Mouse (Mus musculus) induced T-regulatory cell, adult 2 months (primary cell): Measurements from ENCODE around the gene Gm6217.
"Not testable (repeated sequence)": the region's sequence is repeated elsewhere in the genome, so short reads cannot be mapped to it uniquely, and the experiment has no call there.

Experiments
- DNase-seq: peaks from one replicate; pipeline ENCODE4 v3.0.0-alpha.2; 2012; ENCODE audit warnings: low read depth

Gm6217 gene

DNA sequence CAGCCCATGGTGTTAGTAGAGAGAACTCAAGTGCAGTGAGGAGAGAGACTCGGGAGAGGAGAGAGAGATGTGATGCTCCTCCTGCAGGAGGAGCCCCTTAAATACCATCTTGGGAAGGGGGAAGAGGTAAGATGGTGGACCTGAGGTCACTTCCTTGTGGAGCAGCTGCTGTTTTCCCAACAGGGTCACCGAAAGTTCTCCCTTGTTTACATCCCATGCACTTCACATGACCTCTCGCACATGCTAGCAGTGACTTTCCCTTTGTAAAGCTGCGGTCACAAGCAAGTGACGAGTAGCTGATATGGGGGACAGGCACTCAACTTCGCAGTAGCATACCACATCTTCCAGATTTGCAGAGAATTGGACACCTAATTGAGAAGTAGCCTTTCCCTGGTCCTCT lies at the start of gene Gm6217:
Gene Gm6217 (minus strand): TSS at position 74 of the 400 bp plus-strand sequence.
- not testable (repeated sequence) for DNase-seq

DNA sequence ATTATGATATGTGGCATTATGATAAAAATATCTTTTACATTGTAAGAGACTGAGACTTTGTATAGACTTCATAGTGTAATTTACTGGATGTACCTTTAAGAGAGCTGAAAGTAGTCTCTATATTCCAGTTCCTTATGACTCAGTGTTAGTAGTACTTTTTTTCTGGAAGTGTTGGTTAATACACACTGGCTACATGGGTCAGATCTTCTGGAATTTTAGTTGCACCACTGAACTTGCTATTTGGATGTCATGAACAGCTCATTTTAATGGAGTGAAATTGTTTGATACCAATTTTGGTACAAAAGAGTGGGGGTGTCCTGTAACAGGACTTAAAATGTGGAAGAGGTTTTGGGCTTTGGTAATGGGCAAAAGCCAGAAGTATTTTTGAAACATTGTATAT lies 46.6 kb upstream of the Gm6217 start:
- DNase-seq: no peak

DNA sequence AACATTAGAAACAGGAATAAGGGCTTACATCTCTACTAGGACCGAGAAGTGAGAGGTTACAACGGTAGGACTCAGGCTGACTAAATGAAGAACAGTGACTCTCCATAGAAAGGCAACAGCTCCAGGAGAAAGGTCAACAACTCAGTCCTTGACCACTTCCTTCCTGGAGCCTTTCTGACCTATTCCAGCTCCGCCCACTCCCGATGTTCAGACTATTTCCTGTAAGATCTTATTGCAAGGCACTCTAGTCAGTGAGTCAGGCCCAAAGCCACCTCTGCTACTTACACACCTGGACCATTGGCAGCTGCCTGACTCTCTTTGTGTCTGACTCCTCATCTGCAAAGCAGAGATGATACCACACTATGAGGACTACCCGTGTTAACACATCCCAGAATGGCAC lies 44.6 kb upstream of the Gm6217 start:
- peak; percentile 59 for DNase-seq

- no peak for DNase-seq
Observed at GRCm38 (mm10) chr1:82974342-82974741, 43.1 kb upstream of the Gm6217 start.

GRCm38 (mm10) chr1:82973901-82974300 lies 42.7 kb upstream of the Gm6217 start:
- DNase-seq: peak; percentile 49

GRCm38 (mm10) chr1:82973244-82973643 lies 42.0 kb upstream of the Gm6217 start:
- DNase-seq: peak; percentile 32

GRCm38 (mm10) chr1:82972046-82972445 lies 40.8 kb upstream of the Gm6217 start:
- DNase-seq: no peak

- no peak for DNase-seq
Observed at GRCm38 (mm10) chr1:82966413-82966812, 35.2 kb upstream of the Gm6217 start.

DNA sequence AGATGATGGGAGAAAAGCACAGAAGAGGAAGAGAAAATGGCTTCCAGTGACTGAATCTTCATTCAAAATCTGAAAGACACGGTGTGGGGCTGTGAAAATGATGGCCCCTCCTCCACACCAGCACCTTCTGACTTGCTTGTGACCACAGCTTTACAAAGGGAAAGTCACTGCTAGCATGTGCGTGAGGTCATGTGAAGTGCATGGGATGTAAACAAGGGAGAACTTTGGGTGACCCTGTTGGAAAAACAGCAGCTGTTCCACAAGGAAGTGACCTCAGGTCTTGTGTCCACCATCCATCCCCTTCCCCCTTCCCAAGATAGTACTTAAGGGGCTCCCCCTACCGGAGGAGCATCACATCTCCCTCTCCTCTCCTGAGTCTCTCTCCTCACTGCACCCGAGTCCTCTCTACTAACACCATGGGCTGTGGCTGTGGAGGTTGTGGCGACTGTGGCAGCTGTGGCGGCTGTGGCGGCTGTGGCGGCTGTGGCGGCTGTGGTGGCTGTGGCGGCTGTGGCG lies 28.7 kb upstream of the Gm6217 start, which contains the start of gene Gm47955:
Gene Gm47955 (plus strand): TSS at position 417 of the 516 bp plus-strand sequence.
- DNase-seq: no peak

GRCm38 (mm10) chr1:82955913-82956312 lies 24.7 kb upstream of the Gm6217 start, which contains the start of gene Gm7544:
Gm7544 (minus strand) TSS chr1:82956013.
- DNase-seq: not testable (repeated sequence)

DNA sequence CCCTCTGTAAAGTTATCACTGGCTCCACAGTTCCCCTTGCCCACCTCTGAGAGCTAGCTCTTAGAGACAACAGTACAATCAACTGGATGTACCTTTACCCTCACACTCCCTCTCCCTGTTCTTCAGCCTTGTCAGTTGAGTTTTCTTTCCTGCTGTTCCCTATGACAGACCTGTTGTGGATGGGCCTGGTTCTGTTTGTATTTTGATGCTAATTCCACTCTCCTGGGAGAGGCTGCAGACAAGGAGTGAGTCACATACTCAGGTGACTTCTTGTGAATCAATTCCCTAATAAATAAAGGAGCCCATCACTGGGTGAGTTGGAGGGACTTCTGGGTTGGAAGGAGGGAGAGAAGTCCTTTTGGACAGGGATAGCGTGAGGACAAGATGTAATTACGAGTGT lies 17.4 kb upstream of the Gm6217 start:
- no peak for DNase-seq

- DNase-seq: not testable (repeated sequence)
Observed at GRCm38 (mm10) chr1:82946029-82946428, 14.8 kb upstream of the Gm6217 start.

- not testable (repeated sequence) for DNase-seq
Observed at GRCm38 (mm10) chr1:82943295-82943694, 12.1 kb upstream of the Gm6217 start, which contains the start of gene A030003K21Rik. A030003K21Rik (minus strand) TSS chr1:82943388.

DNA sequence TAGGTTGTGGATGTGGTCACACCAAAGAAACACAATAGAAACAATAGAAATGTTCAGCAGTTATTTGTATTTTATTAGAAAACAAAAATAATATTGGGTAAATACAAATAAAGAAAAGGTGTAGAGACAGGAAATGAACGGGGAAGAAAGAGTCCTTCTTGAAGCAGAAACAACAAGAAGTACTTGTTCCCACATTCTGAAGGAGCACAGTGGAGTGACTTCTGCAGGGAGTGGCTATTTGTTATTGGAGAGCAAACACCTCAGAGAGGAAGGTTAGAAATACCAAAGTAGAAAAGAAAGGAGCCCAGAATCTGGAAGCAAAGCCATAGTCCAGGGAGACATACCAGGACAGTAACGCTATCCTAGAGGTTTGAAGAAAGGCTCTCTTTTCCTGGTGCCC lies 11.3 kb upstream of the Gm6217 start:
- not testable (repeated sequence) for DNase-seq

- DNase-seq: no peak
Observed at GRCm38 (mm10) chr1:82938666-82939065, 7.5 kb upstream of the Gm6217 start.

DNA sequence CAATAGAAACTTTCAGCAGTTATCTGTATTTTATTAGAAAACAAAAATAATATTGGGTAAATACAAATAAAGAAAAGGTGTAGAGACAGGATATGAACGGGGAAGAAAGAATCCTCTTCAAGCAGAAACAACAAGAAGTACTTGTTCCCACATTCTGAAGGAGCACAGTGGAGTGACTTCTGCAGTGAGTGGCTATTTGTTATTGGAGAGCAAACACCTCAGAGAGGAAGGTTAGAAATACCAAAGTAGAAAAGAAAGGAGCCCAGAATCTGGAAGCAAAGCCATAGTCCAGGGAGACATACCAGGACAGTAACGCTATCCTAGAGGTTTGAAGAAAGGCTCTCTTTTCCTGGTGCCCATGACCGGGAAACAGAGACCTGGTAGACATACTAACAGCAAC lies 641 bp downstream of the Gm6217 start:
- not testable (repeated sequence) for DNase-seq

DNA sequence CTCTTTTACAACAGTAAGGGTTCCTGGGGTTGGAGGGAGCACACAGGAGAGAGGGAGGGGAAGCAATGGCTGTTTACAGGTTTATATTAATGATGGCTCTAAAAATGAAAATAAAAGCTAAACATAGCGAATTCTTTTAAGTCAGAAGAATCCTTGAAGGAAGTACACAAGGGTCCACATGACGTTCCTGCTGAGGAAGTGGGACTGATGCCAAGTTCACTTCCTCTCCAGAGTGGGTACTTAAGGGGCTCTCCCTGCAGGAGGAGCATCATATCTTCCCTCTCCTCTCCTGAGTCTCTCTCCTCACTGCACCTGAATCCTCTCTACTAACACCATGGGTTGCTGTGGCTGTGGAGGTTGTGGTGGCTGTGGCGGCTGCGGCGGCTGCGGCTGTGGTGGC lies 6.5 kb downstream of the Gm6217 start, which contains the start of gene A030014E15Rik:
Gene A030014E15Rik (plus strand): TSS at position 268 of the 400 bp plus-strand sequence.
- no peak for DNase-seq

- not testable (repeated sequence) for DNase-seq
Observed at GRCm38 (mm10) chr1:82913434-82913833, 17.8 kb downstream of the Gm6217 start.

GRCm38 (mm10) chr1:82913025-82913424 lies 18.2 kb downstream of the Gm6217 start, which contains the start of gene A030005L19Rik:
A030005L19Rik (plus strand) TSS chr1:82913325.
- no peak for DNase-seq

DNA sequence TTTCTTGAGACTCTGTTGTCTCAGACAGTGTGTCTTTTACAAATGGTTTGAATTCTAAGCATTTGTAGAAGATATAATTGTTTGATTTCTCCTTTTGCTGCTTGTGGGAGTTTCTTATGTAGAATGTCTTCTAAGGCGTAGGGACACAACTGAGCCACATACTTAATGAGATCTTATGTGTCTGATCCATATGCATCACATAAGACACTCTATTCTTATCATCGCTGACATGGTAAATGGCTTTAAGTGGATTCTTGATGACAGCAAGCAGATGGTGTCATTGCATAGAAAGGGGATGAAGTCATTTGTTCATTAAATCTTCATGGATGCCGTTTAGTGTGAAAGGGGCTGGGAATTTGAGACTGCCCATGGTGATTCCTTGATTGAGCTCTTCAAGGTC lies 25.3 kb downstream of the Gm6217 start:
- DNase-seq: no peak

- DNase-seq: no peak
Observed at GRCm38 (mm10) chr1:82901201-82901600, 30.0 kb downstream of the Gm6217 start.

DNA sequence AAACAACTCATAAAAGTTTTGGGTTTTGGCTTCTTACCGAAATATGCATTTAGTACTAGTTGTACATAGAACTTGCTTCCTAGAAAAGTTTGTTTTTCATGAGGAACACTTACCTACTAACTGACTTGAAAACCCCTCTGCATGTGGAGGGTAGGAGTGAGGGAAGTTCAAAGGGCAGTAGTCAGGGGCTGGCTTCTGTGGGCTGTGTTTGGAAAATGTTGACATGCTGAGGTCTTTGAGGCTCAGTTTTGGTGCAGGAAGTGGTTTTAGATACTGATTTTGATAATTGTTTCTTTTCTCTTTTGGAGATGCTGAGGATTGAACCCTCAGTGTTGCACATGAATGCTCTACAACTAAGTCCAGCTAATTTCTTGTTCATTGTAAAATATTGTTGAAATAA lies 30.6 kb downstream of the Gm6217 start:
- DNase-seq: peak; percentile 65

GRCm38 (mm10) chr1:82893269-82893668 lies 37.9 kb downstream of the Gm6217 start:
- DNase-seq: no peak
